In the genomic region with DNA sequence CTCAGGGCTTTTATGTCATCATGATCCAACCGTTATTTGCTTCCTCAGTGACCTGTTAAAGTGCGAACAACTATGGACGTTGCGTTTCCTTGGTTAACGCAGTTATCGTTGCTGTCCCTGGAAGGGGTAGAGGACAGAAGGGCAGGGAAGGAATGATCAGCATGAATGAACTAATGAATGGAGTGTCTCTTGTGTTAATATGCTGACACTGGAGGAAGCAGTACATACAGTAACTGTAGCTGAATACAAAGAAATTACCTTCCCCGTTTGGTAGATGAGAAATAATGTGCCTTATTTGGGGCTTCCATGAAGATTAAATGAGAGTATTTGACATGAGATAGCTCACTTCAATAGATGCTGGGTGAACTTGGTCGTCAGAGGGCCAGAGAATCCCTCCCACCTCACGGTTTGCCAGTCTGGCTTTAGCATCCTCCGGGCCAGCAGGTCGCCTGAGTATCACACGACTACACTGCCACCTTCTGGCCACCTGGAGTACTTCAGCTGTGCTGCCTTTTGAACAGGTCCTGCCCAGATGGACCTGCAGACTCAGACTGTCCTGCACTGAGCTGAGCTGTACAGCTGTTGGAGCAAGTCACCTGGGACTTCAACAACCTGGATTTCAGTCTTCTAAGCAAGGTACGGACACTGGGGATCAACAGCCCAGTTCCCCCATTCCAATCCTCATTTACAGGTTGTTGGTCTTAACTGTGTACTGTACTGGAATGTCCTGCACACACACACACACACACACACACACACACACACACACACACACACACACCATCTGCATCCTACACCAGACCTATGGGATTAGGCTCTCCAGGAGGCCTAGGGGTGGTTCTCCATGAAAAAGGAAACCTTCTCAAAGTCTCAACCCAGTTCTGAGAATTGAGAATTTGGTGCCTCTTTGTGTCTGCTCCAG, we compare ENCODE assay signal across 8 mouse cellular contexts. TPM values are rescaled to one million over a fixed set of nuclear protein-coding genes. Genes with fewer than 3 reads are reported as not detected.
DNase-seq lines count a peak whose midpoint lies in the region; ATAC-seq and TF ChIP-seq lines count a peak whose summit lies in the region.

No protein-coding gene starts in this region.

- TF ChIP-seq CTCF in kidney, adult 2 months (conservative IDR thresholded peaks at IDR 0.05; ENCODE audit: insufficient read depth, insufficient read length, low read depth, low read length), result peak; percentile 98
- TF ChIP-seq CTCF in midbrain, postnatal 0 days (IDR thresholded peaks at IDR 0.05), result peak; percentile 97

- WGBS in embryonic facial prominence, embryonic 10.5 days, result 49% methylated on average over 13 of the region's 13 CpGs
- 50% methylated on average over 13 of the region's 13 CpGs for WGBS in kidney, adult 2 months
- WGBS in limb, embryonic 10.5 days, result 52% methylated on average over 13 of the region's 13 CpGs
- WGBS in midbrain, postnatal 0 days, result 50% methylated on average over 13 of the region's 13 CpGs

- peaks cover 8% of the 10 kb centered on the region; the same call in 1 of the 2 replicates for H3K27me3 ChIP-seq in embryonic facial prominence, embryonic 10.5 days (replicated peaks; ENCODE audit: low read depth, poor library complexity, severe bottlenecking)
- no peaks in the 10 kb centered on the region for H3K27me3 ChIP-seq in kidney, adult 2 months (replicated peaks; ENCODE audit: control insufficient read depth, insufficient read depth, low read length)
- H3K27me3 ChIP-seq in limb, embryonic 10.5 days (ENCODE audit: low read depth, poor library complexity, severe bottlenecking), result 0 out of 2 replicates have a peak, but pooled peaks cover 4% of the 10 kb centered on the region
- H3K27me3 ChIP-seq in midbrain, postnatal 0 days (ENCODE audit: insufficient read depth, low read length), result 0 out of 2 replicates have a peak, but pooled peaks cover 3% of the 10 kb centered on the region

- ATAC-seq in midbrain, postnatal 0 days (ENCODE audit: low FRiP score), result peak; percentile 76

- peaks cover 6% of the 10 kb centered on the region; the same call in 1 of the 2 replicates for H3K4me1 ChIP-seq in embryonic facial prominence, embryonic 10.5 days
- no peaks in the 10 kb centered on the region for H3K4me1 ChIP-seq in kidney, adult 2 months (ENCODE audit: control insufficient read depth, insufficient read depth, low read length)
- H3K4me1 ChIP-seq in limb, embryonic 10.5 days, result peaks cover 5% of the 10 kb centered on the region
- no peaks in the 10 kb centered on the region for H3K4me1 ChIP-seq in midbrain, postnatal 0 days (ENCODE audit: insufficient read depth, low read length)

- no peaks in the 10 kb centered on the region for H3K9me3 ChIP-seq in embryonic facial prominence, embryonic 10.5 days
- no peaks in the 10 kb centered on the region for H3K9me3 ChIP-seq in limb, embryonic 10.5 days (replicated peaks)
- no peaks in the 10 kb centered on the region for H3K9me3 ChIP-seq in midbrain, postnatal 0 days (ENCODE audit: low read length)

- no peak overlapping the region for H3K4me2 ChIP-seq in midbrain, postnatal 0 days (ENCODE audit: low read depth, low read length, poor library complexity, severe bottlenecking)

- no peak for TF ChIP-seq POLR2A in kidney, adult 2 months (IDR thresholded peaks at IDR 0.05; ENCODE audit: low read depth, low read length)

- no peak overlapping the region for H3K27ac ChIP-seq in embryonic facial prominence, embryonic 10.5 days (replicated peaks)
- H3K27ac ChIP-seq in kidney, adult 2 months (ENCODE audit: insufficient read depth, low read depth, low read length), result no peak overlapping the region
- H3K27ac ChIP-seq in limb, embryonic 10.5 days, result no peak overlapping the region
- H3K27ac ChIP-seq in midbrain, postnatal 0 days (ENCODE audit: low read depth, low read length), result no peak overlapping the region

- no peak overlapping the region for H3K9ac ChIP-seq in midbrain, postnatal 0 days (replicated peaks; ENCODE audit: low read length, poor library complexity, severe bottlenecking)

- H3K4me3 ChIP-seq in embryonic facial prominence, embryonic 10.5 days, result no peak overlapping the region
- H3K4me3 ChIP-seq in kidney, adult 2 months (ENCODE audit: insufficient read depth, low read depth, low read length), result no peak overlapping the region
- H3K4me3 ChIP-seq in limb, embryonic 10.5 days, result no peak overlapping the region
- no peak overlapping the region for H3K4me3 ChIP-seq in midbrain, postnatal 0 days (ENCODE audit: low read depth, low read length)

- DNase-seq in 3134 (ENCODE audit: extremely low read depth, insufficient read length, low spot score), result peak; percentile 28
- DNase-seq in adrenal gland, postnatal 10 days, result peak; percentile 93
- DNase-seq in embryonic facial prominence, embryonic 10.5 days (ENCODE audit: low spot score), result peak; percentile 88
- DNase-seq in heart, adult 11 months, result peak; percentile 98
- peak; percentile 91 for DNase-seq in kidney, adult 2 months
- peak; percentile 92 for DNase-seq in limb, embryonic 10.5 days (ENCODE audit: low spot score)
- DNase-seq in midbrain, postnatal 0 days (ENCODE audit: low spot score), result peak; percentile 91
- DNase-seq in spleen, postnatal 10 days (ENCODE audit: low spot score in 2 of 2), result peak; percentile 76 to 88

- no peaks in the 10 kb centered on the region for H3K36me3 ChIP-seq in embryonic facial prominence, embryonic 10.5 days (replicated peaks)
- H3K36me3 ChIP-seq in kidney, adult 2 months (ENCODE audit: control insufficient read depth, insufficient read depth, low read length), result no peaks in the 10 kb centered on the region
- H3K36me3 ChIP-seq in limb, embryonic 10.5 days, result no peaks in the 10 kb centered on the region
- H3K36me3 ChIP-seq in midbrain, postnatal 0 days (ENCODE audit: insufficient read depth, low read length), result no peaks in the 10 kb centered on the region

RNA-seq across cellular contexts. Expression of a gene that starts 56.2 kb away (rescaled TPM):
- 10 to 100 TPM; 95.0 to 99.0 TPM for total RNA-seq in adrenal gland, postnatal 10 days (2021)
- polyA plus RNA-seq in embryonic facial prominence, embryonic 10.5 days (2016; fragmentation: Nextera tagmentation; extraction: Ambion mirVana), result 48.6 and 50.3 TPM in 2 replicates
- polyA plus RNA-seq in kidney, adult 2 months (2012; rRNA removed), result 136 and 148 TPM in 2 replicates
- 55.7 and 58.7 TPM in 2 replicates for polyA plus RNA-seq in limb, embryonic 10.5 days (2016; fragmentation: Nextera tagmentation; extraction: Ambion mirVana)
- total RNA-seq in midbrain, postnatal 0 days (2014; rRNA removed), result 15.2 and 19.3 TPM in 2 replicates
- 35.2 and 37.1 TPM in 2 replicates for polyA plus RNA-seq in midbrain, postnatal 0 days (2015; fragmentation: Nextera tagmentation; extraction: Ambion mirVana)

Comparison
In these comparisons a context has a peak if more than half of its experiments do, and no peak if none do; other contexts are left out.
1. DNase-seq: peak in every context shown above with its lines; median percentile 98 in heart, adult 11 months; 93 in adrenal gland, postnatal 10 days; 92 in limb, embryonic 10.5 days; 91 in kidney, adult 2 months; 91 in midbrain, postnatal 0 days; 88 in embryonic facial prominence, embryonic 10.5 days; 82 in spleen, postnatal 10 days; 28 in 3134.